Mouse (Mus musculus): ENCODE results near the gene Akap13. TPM values are rescaled to one million over a fixed set of nuclear protein-coding genes. Genes with fewer than 3 reads are reported as not detected.

Akap13 gene
- polyA plus RNA-seq, 1 experiment from 2014 or later, result 42.6 TPM

- H3K27ac ChIP-seq, result no peak overlapping the region
- ATAC-seq (ENCODE audit: insufficient number of reproducible peaks, low FRiP score, low TSS enrichment, low read depth), result no peak; the same call in 1 of the 2 replicates
- no peaks in the 10 kb centered on the region for H3K9me3 ChIP-seq
- 78% methylated on average over 3 of the region's 3 CpGs for WGBS
- H3K4me1 ChIP-seq, result no peaks in the 10 kb centered on the region; the same call in 1 of the 2 replicates
- no peak overlapping the region for H3K4me2 ChIP-seq
- no peak overlapping the region for H3K9ac ChIP-seq
- H3K27me3 ChIP-seq, result no peaks in the 10 kb centered on the region
- H3K36me3 ChIP-seq, result peaks cover 14% of the 10 kb centered on the region; the same call in 1 of the 2 replicates
- no peak overlapping the region for H3K4me3 ChIP-seq
Measured at GRCm38 (mm10) chr7:75666982-75667381, 211.6 kb downstream of the Akap13 start.

GRCm38 (mm10) chr7:75667531-75667930, 212.2 kb downstream of the Akap13 start:
- Histone ChIP-seq H3K27me3 (no peaks in the 10 kb centered on the region), H3K4me1 (no peaks in the 10 kb centered on the region; the same call in 1 of the 2 replicates), H3K4me3 (no peak overlapping the region), H3K9me3 (no peaks in the 10 kb centered on the region), H3K9ac (no peak overlapping the region), H3K36me3 (peaks cover 14% of the 10 kb centered on the region; the same call in 1 of the 2 replicates), H3K4me2 (no peak overlapping the region), H3K27ac (no peak overlapping the region)
- no peak for ATAC-seq (ENCODE audit: insufficient number of reproducible peaks, low FRiP score, low TSS enrichment, low read depth)
- WGBS, result 93% methylated on average over 6 of the region's 6 CpGs

GRCm38 (mm10) chr7:75668396-75668795, 213.1 kb downstream of the Akap13 start:
- WGBS, result 38% methylated on average over 1 of the region's 1 CpGs
- no peaks in the 10 kb centered on the region for H3K27me3 ChIP-seq
- H3K9me3 ChIP-seq, result no peaks in the 10 kb centered on the region
- no peak for ATAC-seq (ENCODE audit: insufficient number of reproducible peaks, low FRiP score, low TSS enrichment, low read depth)
- no peaks in the 10 kb centered on the region; the same call in 1 of the 2 replicates for H3K4me1 ChIP-seq
- no peak overlapping the region for H3K9ac ChIP-seq
- H3K36me3 ChIP-seq, result peaks cover 14% of the 10 kb centered on the region; the same call in 1 of the 2 replicates
- no peak overlapping the region for H3K4me3 ChIP-seq
- H3K27ac ChIP-seq, result no peak overlapping the region
- H3K4me2 ChIP-seq, result no peak overlapping the region

DNA sequence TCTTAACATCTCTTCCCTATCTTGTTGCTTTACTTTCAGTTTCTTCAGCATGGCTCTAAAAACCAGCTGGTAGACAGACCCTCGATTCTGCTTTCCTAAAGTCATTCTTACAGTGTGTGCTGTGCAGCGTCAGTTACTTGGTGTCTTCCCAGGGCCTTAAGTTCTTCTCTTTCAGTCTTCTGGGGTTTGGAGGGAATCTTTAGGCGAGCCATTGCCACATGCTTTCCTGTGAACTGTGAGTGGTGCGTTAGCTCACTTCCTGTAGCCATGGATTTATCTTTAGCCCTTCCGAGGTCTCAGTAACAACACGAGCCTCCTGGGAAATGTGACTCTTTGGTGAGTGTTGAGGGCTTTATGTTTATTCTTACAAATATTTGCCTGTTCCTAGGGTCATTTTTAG, 214.1 kb downstream of the Akap13 start:
- Histone ChIP-seq H3K4me3 (no peak overlapping the region), H3K27me3 (no peaks in the 10 kb centered on the region), H3K9ac (no peak overlapping the region), H3K27ac (no peak overlapping the region), H3K36me3 (peaks cover 10% of the 10 kb centered on the region; the same call in 1 of the 2 replicates), H3K4me1 (no peaks in the 10 kb centered on the region; the same call in 1 of the 2 replicates), H3K4me2 (no peak overlapping the region), H3K9me3 (no peaks in the 10 kb centered on the region)
- WGBS, result 53% methylated on average over 6 of the region's 6 CpGs
- ATAC-seq (ENCODE audit: insufficient number of reproducible peaks, low FRiP score, low TSS enrichment, low read depth), result no peak

DNA sequence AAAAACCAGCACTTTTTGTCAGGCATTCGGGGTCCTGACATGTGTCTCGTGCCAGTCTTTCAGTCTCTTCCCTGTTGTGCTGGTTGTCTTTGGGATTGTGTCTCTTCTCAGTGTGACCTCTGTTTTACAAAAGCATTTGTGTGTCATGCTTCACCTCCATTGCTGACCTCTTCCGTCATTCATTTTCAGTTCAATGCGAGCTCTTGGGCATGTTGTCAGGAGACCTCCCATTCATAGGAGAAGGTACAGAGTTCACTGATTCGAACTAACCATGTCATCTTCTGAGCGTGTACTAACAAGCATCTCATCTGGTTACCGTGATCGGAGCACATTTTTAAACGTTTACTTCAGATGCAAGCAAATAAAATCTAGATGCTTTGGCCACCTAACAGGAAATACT, 224.3 kb downstream of the Akap13 start:
- no peak overlapping the region for H3K27ac ChIP-seq
- H3K4me2 ChIP-seq, result no peak overlapping the region
- WGBS, result 79% methylated on average over 9 of the region's 9 CpGs
- H3K27me3 ChIP-seq, result no peaks in the 10 kb centered on the region
- H3K36me3 ChIP-seq, result peaks cover 11% of the 10 kb centered on the region
- ATAC-seq (ENCODE audit: insufficient number of reproducible peaks, low FRiP score, low TSS enrichment, low read depth), result no peak
- H3K4me1 ChIP-seq, result 0 out of 2 replicates have a peak, but pooled peaks cover 6% of the 10 kb centered on the region
- H3K4me3 ChIP-seq, result no peak overlapping the region
- no peak overlapping the region for H3K9ac ChIP-seq
- no peaks in the 10 kb centered on the region for H3K9me3 ChIP-seq

DNA sequence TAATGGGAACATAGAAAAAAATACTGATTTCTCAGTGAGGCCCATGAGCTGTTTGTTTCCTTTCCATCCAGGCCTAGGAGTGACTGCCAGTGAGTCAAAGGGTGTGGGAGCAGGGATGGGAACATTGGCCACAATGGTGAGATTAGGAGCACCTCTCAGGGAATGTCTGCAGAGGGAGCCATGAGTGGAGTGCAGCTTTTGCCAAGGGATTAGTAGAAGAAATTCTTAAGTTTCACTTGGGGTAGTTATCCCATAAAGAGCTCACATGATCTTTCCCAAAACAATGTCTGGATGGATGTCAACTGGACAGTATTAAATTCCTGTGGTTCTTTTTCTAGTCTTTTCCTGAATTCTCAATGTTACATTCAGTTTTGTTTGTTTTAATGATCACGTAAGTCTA, 227.6 kb downstream of the Akap13 start:
- no peak overlapping the region for H3K27ac ChIP-seq
- H3K4me1 ChIP-seq, result 0 out of 2 replicates have a peak, but pooled peaks cover 6% of the 10 kb centered on the region
- no peak overlapping the region for H3K4me2 ChIP-seq
- no peak for ATAC-seq (ENCODE audit: insufficient number of reproducible peaks, low FRiP score, low TSS enrichment, low read depth)
- WGBS, result 87% methylated on average over 1 of the region's 1 CpGs
- no peaks in the 10 kb centered on the region for H3K27me3 ChIP-seq
- no peak overlapping the region for H3K9ac ChIP-seq
- H3K9me3 ChIP-seq, result no peaks in the 10 kb centered on the region
- no peak overlapping the region for H3K4me3 ChIP-seq
- peaks cover 14% of the 10 kb centered on the region for H3K36me3 ChIP-seq

DNA sequence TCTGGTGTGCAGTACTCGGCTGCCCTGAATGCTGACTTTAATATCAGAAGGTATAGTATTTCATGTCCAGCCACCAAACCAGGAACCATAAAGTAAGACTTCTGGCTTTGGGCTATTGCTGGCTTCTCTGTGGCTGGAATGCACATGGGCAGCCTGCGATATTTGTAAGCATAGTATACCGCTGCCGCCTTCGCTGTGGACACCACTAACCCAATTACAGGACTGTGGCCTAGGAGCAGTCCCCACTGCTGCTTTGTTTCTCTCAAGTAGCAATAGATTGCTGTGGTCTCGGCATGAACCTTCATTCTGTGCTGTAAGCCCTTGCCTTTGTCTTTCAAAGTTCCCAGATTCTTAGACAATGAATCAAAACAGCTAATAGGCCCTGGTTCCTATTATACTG, 228.1 kb downstream of the Akap13 start:
- peaks cover 13% of the 10 kb centered on the region for H3K36me3 ChIP-seq
- no peak for ATAC-seq (ENCODE audit: insufficient number of reproducible peaks, low FRiP score, low TSS enrichment, low read depth)
- H3K27ac ChIP-seq, result peak overlapping the region; percentile 70
- no peak overlapping the region for H3K9ac ChIP-seq
- no peaks in the 10 kb centered on the region for H3K27me3 ChIP-seq
- H3K4me1 ChIP-seq, result 0 out of 2 replicates have a peak, but pooled peaks cover 6% of the 10 kb centered on the region
- no peak overlapping the region for H3K4me2 ChIP-seq
- no peaks in the 10 kb centered on the region for H3K9me3 ChIP-seq
- WGBS, result 47% methylated on average over 6 of the region's 6 CpGs
- no peak overlapping the region for H3K4me3 ChIP-seq

GRCm38 (mm10) chr7:75684976-75685375, 229.6 kb downstream of the Akap13 start:
- H3K4me2 ChIP-seq, result no peak overlapping the region
- H3K9me3 ChIP-seq, result no peaks in the 10 kb centered on the region
- H3K27me3 ChIP-seq, result no peaks in the 10 kb centered on the region
- ATAC-seq (ENCODE audit: insufficient number of reproducible peaks, low FRiP score, low TSS enrichment, low read depth), result no peak
- peaks cover 25% of the 10 kb centered on the region for H3K36me3 ChIP-seq
- H3K4me1 ChIP-seq, result 0 out of 2 replicates have a peak, but pooled peaks cover 6% of the 10 kb centered on the region
- no peak overlapping the region for H3K4me3 ChIP-seq
- 44% methylated on average over 3 of the region's 3 CpGs for WGBS
- H3K9ac ChIP-seq, result no peak overlapping the region
- no peak overlapping the region for H3K27ac ChIP-seq

GRCm38 (mm10) chr7:75686046-75686826, 230.9 kb downstream of the Akap13 start:
- Histone ChIP-seq H3K9me3 (no peaks in the 10 kb centered on the region), H3K4me3 (no peak overlapping the region), H3K4me2 (no peak overlapping the region), H3K27ac (no peak overlapping the region), H3K9ac (no peak overlapping the region), H3K27me3 (no peaks in the 10 kb centered on the region), H3K4me1 (0 out of 2 replicates have a peak, but pooled peaks cover 6% of the 10 kb centered on the region), H3K36me3 (peaks cover 30% of the 10 kb centered on the region)
- WGBS, result 84% methylated on average over 7 of the region's 7 CpGs
- ATAC-seq (ENCODE audit: insufficient number of reproducible peaks, low FRiP score, low TSS enrichment, low read depth), result no peak

DNA sequence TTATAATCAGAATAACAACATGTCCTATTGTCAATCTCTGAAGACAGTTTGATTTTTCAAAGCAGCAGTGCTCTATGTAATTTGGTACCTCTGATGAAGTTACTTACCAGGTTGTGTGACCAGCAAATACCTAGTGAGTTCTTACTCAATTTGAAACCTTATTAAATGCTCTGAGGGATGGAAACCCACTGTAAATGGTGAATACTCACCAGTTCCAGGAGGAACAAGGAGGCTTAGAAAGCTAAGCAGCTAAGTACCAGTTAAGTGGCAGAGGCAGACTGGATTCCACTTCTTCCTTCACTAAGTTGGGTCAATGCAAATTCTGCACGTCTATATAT, 231.5 kb downstream of the Akap13 start:
- peaks cover 30% of the 10 kb centered on the region for H3K36me3 ChIP-seq
- H3K4me3 ChIP-seq, result no peak overlapping the region
- WGBS, result 76% methylated on average over 1 of the region's 1 CpGs
- 0 out of 2 replicates have a peak, but pooled peaks cover 6% of the 10 kb centered on the region for H3K4me1 ChIP-seq
- no peaks in the 10 kb centered on the region for H3K9me3 ChIP-seq
- H3K27ac ChIP-seq, result no peak overlapping the region
- no peak for ATAC-seq (ENCODE audit: insufficient number of reproducible peaks, low FRiP score, low TSS enrichment, low read depth)
- H3K4me2 ChIP-seq, result no peak overlapping the region
- H3K27me3 ChIP-seq, result no peaks in the 10 kb centered on the region
- no peak overlapping the region for H3K9ac ChIP-seq

DNA sequence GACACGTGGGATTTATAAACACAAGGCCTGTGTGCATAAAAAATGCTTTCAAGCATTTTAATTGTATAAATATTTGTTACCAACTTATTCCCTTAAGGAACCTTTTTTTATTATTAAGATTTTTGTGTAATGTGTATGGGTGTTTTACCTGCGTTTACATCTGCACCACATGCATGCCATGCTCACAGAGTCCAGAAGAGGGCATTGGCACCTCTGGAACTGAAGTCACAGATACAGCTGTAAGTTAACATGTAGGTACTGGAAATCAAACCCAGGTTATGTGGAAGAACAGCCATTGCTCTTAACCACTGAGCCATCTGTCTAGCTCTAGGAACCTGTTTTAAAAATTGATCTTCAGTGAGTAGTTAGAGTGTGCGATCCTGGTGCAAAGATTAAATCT, 232.8 kb downstream of the Akap13 start:
- Histone ChIP-seq H3K4me3 (no peak overlapping the region), H3K36me3 (peaks cover 30% of the 10 kb centered on the region), H3K27me3 (no peaks in the 10 kb centered on the region), H3K9ac (no peak overlapping the region), H3K4me2 (no peak overlapping the region), H3K4me1 (0 out of 2 replicates have a peak, but pooled peaks cover 3% of the 10 kb centered on the region), H3K9me3 (no peaks in the 10 kb centered on the region), H3K27ac (no peak overlapping the region)
- no peak for ATAC-seq (ENCODE audit: insufficient number of reproducible peaks, low FRiP score, low TSS enrichment, low read depth)
- 87% methylated on average over 3 of the region's 3 CpGs for WGBS

- Histone ChIP-seq H3K27ac (no peak overlapping the region), H3K36me3 (peaks cover 26% of the 10 kb centered on the region), H3K4me2 (no peak overlapping the region), H3K9me3 (no peaks in the 10 kb centered on the region), H3K27me3 (no peaks in the 10 kb centered on the region), H3K4me1 (no peaks in the 10 kb centered on the region), H3K9ac (no peak overlapping the region), H3K4me3 (no peak overlapping the region)
- 82% methylated on average over 5 of the region's 5 CpGs for WGBS
- ATAC-seq (ENCODE audit: insufficient number of reproducible peaks, low FRiP score, low TSS enrichment, low read depth), result no peak
Measured at GRCm38 (mm10) chr7:75694777-75695176, 239.4 kb downstream of the Akap13 start.
